Mouse (Mus musculus) mature B cell (primary cell): ENCODE results near the gene Erich4.
"Not testable (repeated sequence)": the region's sequence is repeated elsewhere in the genome, so short reads cannot be mapped to it uniquely, and the experiment has no call there.

Experiments
- in situ Hi-C: fragments of 300-500 bp; cut with MboI; formaldehyde crosslinking; loops from 2 replicates; pipeline ENCODE4 v1.14.3; 2019

Gene Erich4

GRCm38 (mm10) chr7:25579441-25579840, 36.3 kb downstream of the Erich4 start:
- in situ Hi-C loops, result no loop called here

- in situ Hi-C loops, result not testable (repeated sequence)
Measured at GRCm38 (mm10) chr7:25576793-25577437, 38.8 kb downstream of the Erich4 start.

- in situ Hi-C loops, result not testable (repeated sequence)
Measured at GRCm38 (mm10) chr7:25576308-25576707, 39.4 kb downstream of the Erich4 start.

GRCm38 (mm10) chr7:25575870-25576269, 39.8 kb downstream of the Erich4 start:
- in situ Hi-C loops, result no loop called here

GRCm38 (mm10) chr7:25575105-25575504, 40.6 kb downstream of the Erich4 start:
- in situ Hi-C loops, result no loop called here

GRCm38 (mm10) chr7:25573806-25574205, 41.9 kb downstream of the Erich4 start:
- in situ Hi-C loops, result not testable (repeated sequence)

GRCm38 (mm10) chr7:25568721-25569120, 47.0 kb downstream of the Erich4 start:
- in situ Hi-C loops, result no loop called here
